In genomic region chr7:119088537-119088936, GRCm38 (mm10) we compare ENCODE assay signal across 30 mouse cellular contexts.
"Had no signal": no experiment of that assay in that cellular context is flagged by ENCODE, and none has a peak within 500 bp of the region (broad histone marks: within the 10 kb centered on the region; RNA-seq: fewer than 3 reads in every experiment).

No protein-coding gene starts in this region.

- H3K4me3 ChIP-seq: limb, embryonic 10.5 days; limb, embryonic 12.5 days; limb, embryonic 13.5 days; limb, embryonic 15.5 days; liver, embryonic 12.5 days; liver, embryonic 13.5 days; liver, embryonic 15.5 days; lung, embryonic 15.5 days; megakaryocyte, embryonic 14.5 days; midbrain, embryonic 10.5 days; midbrain, embryonic 12.5 days; midbrain, embryonic 13.5 days; midbrain, embryonic 15.5 days; myocyte; neural tube, embryonic 12.5 days had no signal

- H3K4me1 ChIP-seq: limb, embryonic 10.5 days; limb, embryonic 12.5 days; limb, embryonic 13.5 days; limb, embryonic 15.5 days; liver, embryonic 12.5 days; liver, embryonic 13.5 days; liver, embryonic 15.5 days; lung, embryonic 15.5 days; megakaryocyte, embryonic 14.5 days had no signal

- H3K27me3 ChIP-seq: limb, embryonic 12.5 days; limb, embryonic 13.5 days; limb, embryonic 15.5 days; liver, embryonic 12.5 days; liver, embryonic 13.5 days; liver, embryonic 15.5 days; lung, embryonic 15.5 days; megakaryocyte, embryonic 14.5 days; midbrain, embryonic 15.5 days had no signal

- ATAC-seq: liver, embryonic 12.5 days; liver, postnatal 0 days; lung, postnatal 0 days had no signal

- H3K27ac ChIP-seq: limb, embryonic 10.5 days; limb, embryonic 12.5 days; limb, embryonic 13.5 days; limb, embryonic 15.5 days; liver, embryonic 12.5 days; liver, embryonic 13.5 days; liver, embryonic 14.5 days; liver, embryonic 15.5 days; lung, embryonic 15.5 days; macrophage; midbrain, embryonic 10.5 days; midbrain, embryonic 12.5 days; midbrain, embryonic 13.5 days; midbrain, embryonic 15.5 days; neural tube, embryonic 12.5 days had no signal

- H3K9ac ChIP-seq: limb, embryonic 12.5 days; limb, embryonic 13.5 days; limb, embryonic 15.5 days; liver, embryonic 12.5 days; liver, embryonic 13.5 days; liver, embryonic 14.5 days; liver, embryonic 15.5 days; liver, postnatal 0 days; lung, embryonic 14.5 days; lung, embryonic 15.5 days; midbrain, embryonic 12.5 days; midbrain, embryonic 13.5 days; midbrain, embryonic 15.5 days; neural tube, embryonic 12.5 days had no signal

- H3K9me3 ChIP-seq: limb, embryonic 10.5 days; limb, embryonic 12.5 days; limb, embryonic 13.5 days; limb, embryonic 15.5 days; liver, embryonic 12.5 days; liver, embryonic 13.5 days; liver, embryonic 15.5 days; lung, embryonic 15.5 days; megakaryocyte, embryonic 14.5 days; midbrain, embryonic 10.5 days; midbrain, embryonic 12.5 days; midbrain, embryonic 13.5 days; midbrain, embryonic 15.5 days; neural tube, embryonic 12.5 days had no signal

- H3K4me2 ChIP-seq: limb, embryonic 12.5 days; limb, embryonic 13.5 days; limb, embryonic 15.5 days; liver, embryonic 11.5 days; liver, embryonic 12.5 days; liver, embryonic 13.5 days; liver, embryonic 15.5 days; lung, embryonic 14.5 days; lung, embryonic 15.5 days; midbrain, embryonic 11.5 days; midbrain, embryonic 12.5 days; midbrain, embryonic 13.5 days; midbrain, embryonic 15.5 days; neural tube, embryonic 12.5 days had no signal

- H3K36me3 ChIP-seq: limb, embryonic 10.5 days; limb, embryonic 12.5 days; limb, embryonic 13.5 days; limb, embryonic 15.5 days; liver, embryonic 12.5 days; liver, embryonic 13.5 days; liver, embryonic 15.5 days; lung, embryonic 15.5 days; midbrain, embryonic 10.5 days; midbrain, embryonic 12.5 days; midbrain, embryonic 13.5 days; midbrain, embryonic 15.5 days; neural tube, embryonic 12.5 days had no signal

- DNase-seq: left cerebral cortex, postnatal 4 days; liver; liver, embryonic 13.5 days; liver, postnatal 0 days; lung, adult 18-20 months; lung, adult 2 months; lung, embryonic 14.5 days; lung, postnatal 10 days; lung, postnatal 14 days; lung, postnatal 36 days; lung, postnatal 4 days had no signal
